Mouse (Mus musculus) spleen, adult 2 months (tissue): ENCODE data around the gene Ascc3. TPM values are rescaled to one million over a fixed set of nuclear protein-coding genes. Genes with fewer than 3 reads are reported as not detected.

ENCODE experiments used
- DNase-seq, 2 experiments: peaks; one replicate each; pipeline versions ENCODE4 v3.0.0 to v3.0.0-alpha.2; 2012 to 2021; ENCODE audit warnings: low spot score in 2 of 2, low read depth in 1 of 2
- H3K27ac ChIP-seq: fragments of 200-500 bp; 2 replicates; pipeline ENCODE4 v1.5.1; 2012; ENCODE audit warnings: low read length, inconsistent platforms; ENCODE audit not compliant: insufficient read depth
- H3K27me3 ChIP-seq: fragments of 200-500 bp; 2 replicates; pipeline ENCODE4 v1.6.1; 2012; ENCODE audit warnings: mild to moderate bottlenecking, moderate library complexity, low read length, inconsistent platforms; ENCODE audit not compliant: control insufficient read depth, insufficient read depth
- H3K36me3 ChIP-seq: fragments of 200-500 bp; 2 replicates; pipeline ENCODE4 v1.6.1; 2012; ENCODE audit warnings: mild to moderate bottlenecking, low read length, inconsistent platforms; ENCODE audit not compliant: control insufficient read depth, insufficient read depth
- H3K4me1 ChIP-seq: fragments of 200-500 bp; 2 replicates; pipeline ENCODE4 v1.6.1; 2011; ENCODE audit warnings: inconsistent platforms; ENCODE audit not compliant: control insufficient read depth, insufficient read depth, insufficient read length
- H3K4me3 ChIP-seq: fragments of 200-500 bp; 2 replicates; pipeline ENCODE4 v1.5.1; 2011; ENCODE audit warnings: mild to moderate bottlenecking, inconsistent platforms; ENCODE audit not compliant: insufficient read depth, insufficient read length; ENCODE audit errors: extremely low read depth
- CTCF ChIP-seq: fragments of 200-500 bp; IDR thresholded peaks from 2 replicates; pipeline ENCODE4 v1.5.1; 2011; ENCODE audit warnings: mild to moderate bottlenecking, inconsistent platforms; ENCODE audit not compliant: insufficient read depth, insufficient read length, insufficient replicate concordance; ENCODE audit errors: extremely low read depth
- POLR2A ChIP-seq: fragments of 200-500 bp; IDR thresholded peaks from 2 replicates; pipeline ENCODE4 v1.6.1; 2011; ENCODE audit warnings: low read depth, low read length, inconsistent platforms
- WGBS: fragments of 180-500 bp; shearing (Covaris S2); methylation state at CpG from one replicate; pipeline ENCODE4 v1.1.7; 2018; 5-methylcytosine and 5-hydroxymethylcytosine counted together
- polyA plus RNA-seq: library from polyadenylated mRNA; depleted of rRNA; stranded (reverse); fragments of >200 nt; gene quantifications from 2 replicates; pipeline ENCODE4 v1.2.3, GENCODE M21; 2012

The Ascc3 gene
- polyA plus RNA-seq, 1 experiment, result 12.1 TPM

DNA sequence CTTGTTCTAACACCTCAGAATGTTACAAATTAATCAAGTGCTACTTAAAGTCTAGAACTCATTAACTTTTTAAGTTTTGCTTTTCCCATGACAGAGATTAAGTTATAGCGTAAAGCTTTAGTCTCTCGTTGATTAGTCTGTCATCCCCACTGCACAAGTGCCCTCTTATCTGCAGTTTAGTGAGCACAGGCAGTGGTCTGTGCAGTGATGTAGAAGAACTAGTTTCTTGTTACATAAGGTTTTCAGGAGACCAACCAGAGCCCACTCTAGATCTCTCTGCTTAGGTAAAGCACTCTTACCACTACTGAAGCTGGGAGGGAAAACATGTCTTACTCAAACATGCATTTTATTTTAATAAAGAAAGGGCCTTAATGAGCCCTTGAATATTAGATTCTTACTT, 209.1 kb downstream of the Ascc3 start:
- 86% methylated on average over 2 of the region's 2 CpGs for WGBS
- Histone ChIP-seq H3K36me3 (no peaks in the 10 kb centered on the region), H3K27ac (no peak overlapping the region), H3K4me3 (no peak overlapping the region), H3K27me3 (no peaks in the 10 kb centered on the region), H3K4me1 (no peaks in the 10 kb centered on the region)
- no peak for TF ChIP-seq POLR2A
- no peak for TF ChIP-seq CTCF
- no peak for DNase-seq

- no peak for DNase-seq
- Histone ChIP-seq H3K27me3 (no peaks in the 10 kb centered on the region), H3K36me3 (no peaks in the 10 kb centered on the region), H3K27ac (no peak overlapping the region), H3K4me1 (no peaks in the 10 kb centered on the region), H3K4me3 (no peak overlapping the region)
- WGBS, result 95% methylated on average over 2 of the region's 2 CpGs
- TF ChIP-seq POLR2A (no peak), CTCF (no peak)
These were observed 209.9 kb downstream of the Ascc3 start for GRCm38 (mm10) chr10:50802380-50802779.

- TF ChIP-seq POLR2A, result no peak
- no peak for TF ChIP-seq CTCF
- Histone ChIP-seq H3K27ac (no peak overlapping the region), H3K36me3 (no peaks in the 10 kb centered on the region), H3K4me3 (no peak overlapping the region), H3K4me1 (no peaks in the 10 kb centered on the region), H3K27me3 (no peaks in the 10 kb centered on the region)
- WGBS, result 87% methylated on average over 2 of the region's 2 CpGs
- DNase-seq, result no peak
These were observed 213.7 kb downstream of the Ascc3 start for GRCm38 (mm10) chr10:50806166-50806565.

DNA sequence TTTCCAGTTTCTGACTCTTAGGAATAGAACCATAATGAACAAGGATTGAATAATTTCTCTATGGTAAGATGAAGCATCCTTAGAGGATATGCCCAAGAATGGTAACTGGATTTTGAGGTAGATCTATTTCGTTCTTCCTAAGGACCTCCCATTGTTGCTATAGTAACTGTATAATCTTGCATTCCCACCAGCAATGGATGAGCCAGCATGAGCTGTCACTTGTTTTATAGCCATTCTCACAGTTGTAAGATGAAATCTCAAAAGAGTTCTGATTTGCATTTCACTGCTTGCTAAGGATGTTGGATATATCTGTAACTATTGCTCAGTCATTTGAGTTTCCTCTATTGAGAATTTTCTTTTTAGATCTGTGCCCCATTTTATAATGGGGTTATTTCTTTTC, 229.9 kb downstream of the Ascc3 start:
- no peak for TF ChIP-seq CTCF
- no peak for TF ChIP-seq POLR2A
- DNase-seq, result no peak
- Histone ChIP-seq H3K4me1 (no peaks in the 10 kb centered on the region), H3K4me3 (no peak overlapping the region), H3K27me3 (no peaks in the 10 kb centered on the region), H3K36me3 (peaks cover 2% of the 10 kb centered on the region; the same call in 1 of the 2 replicates), H3K27ac (no peak overlapping the region)
- WGBS, result 94% methylated on average over 1 of the region's 1 CpGs

- no peak for DNase-seq
- TF ChIP-seq POLR2A (no peak), CTCF (no peak)
- Histone ChIP-seq H3K27me3 (no peaks in the 10 kb centered on the region), H3K4me3 (no peak overlapping the region), H3K36me3 (peaks cover 3% of the 10 kb centered on the region), H3K27ac (no peak overlapping the region), H3K4me1 (no peaks in the 10 kb centered on the region)
These were observed 234.4 kb downstream of the Ascc3 start for GRCm38 (mm10) chr10:50826829-50827228.

GRCm38 (mm10) chr10:50834533-50834932, 242.1 kb downstream of the Ascc3 start:
- Histone ChIP-seq H3K4me1 (no peaks in the 10 kb centered on the region), H3K27ac (no peak overlapping the region), H3K4me3 (no peak overlapping the region), H3K27me3 (no peaks in the 10 kb centered on the region), H3K36me3 (peaks cover 1% of the 10 kb centered on the region; the same call in 1 of the 2 replicates)
- WGBS, result 98% methylated on average over 2 of the region's 2 CpGs
- DNase-seq, result no peak
- TF ChIP-seq CTCF, result no peak
- TF ChIP-seq POLR2A, result no peak

DNA sequence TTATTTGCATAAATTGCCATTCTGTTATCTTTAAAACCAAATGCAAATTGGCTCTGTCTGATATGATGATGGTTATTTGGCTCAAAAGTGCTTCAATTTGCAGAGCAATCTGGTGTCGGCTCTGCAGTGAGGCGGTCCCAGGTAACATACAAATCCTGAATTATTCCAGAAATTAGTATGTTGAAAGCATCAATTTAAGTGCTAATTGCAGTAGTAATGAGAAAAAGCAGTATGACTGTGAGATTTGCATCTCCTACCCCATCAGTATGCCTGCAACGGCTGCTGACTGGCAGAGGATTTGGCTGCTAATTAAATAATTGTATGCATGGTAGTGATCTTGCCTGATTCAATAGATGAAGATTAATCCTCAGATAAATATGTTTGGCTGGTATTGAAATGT, 250.9 kb downstream of the Ascc3 start:
- Histone ChIP-seq H3K36me3 (peaks cover 9% of the 10 kb centered on the region), H3K27ac (no peak overlapping the region), H3K27me3 (no peaks in the 10 kb centered on the region), H3K4me3 (no peak overlapping the region), H3K4me1 (no peaks in the 10 kb centered on the region)
- TF ChIP-seq POLR2A, result no peak
- TF ChIP-seq CTCF, result no peak
- no peak for DNase-seq
- WGBS, result 93% methylated on average over 3 of the region's 3 CpGs
